Comparison of ENCODE assay signal across 13 mouse cellular contexts in genomic region chr11:22928586-22929169, GRCm38 (mm10). TPM values are rescaled to one million over a fixed set of nuclear protein-coding genes. Genes with fewer than 3 reads are reported as not detected.
DNase-seq lines count a peak whose midpoint lies in the region; ATAC-seq and TF ChIP-seq lines count a peak whose summit lies in the region.
"Had no signal": no experiment of that assay in that cellular context is flagged by ENCODE, and none has a peak within 500 bp of the region (broad histone marks: within the 10 kb centered on the region; RNA-seq: fewer than 3 reads in every experiment).

No protein-coding gene starts in this region.

- H3K27me3 ChIP-seq in heart, postnatal 0 days (ENCODE audit: control insufficient read depth, insufficient read depth, low read length): no peaks in the 10 kb centered on the region
- no peaks in the 10 kb centered on the region for H3K27me3 ChIP-seq in heart, embryonic 11.5 days (ENCODE audit: control insufficient read depth, insufficient read depth, low read length)

- H3K9ac ChIP-seq in heart, postnatal 0 days (replicated peaks; ENCODE audit: low read depth, low read length): no peak overlapping the region
- no peak overlapping the region for H3K9ac ChIP-seq in heart, embryonic 11.5 days (ENCODE audit: low read depth, low read length)

- TF ChIP-seq EP300 in heart, postnatal 0 days (IDR thresholded peaks at IDR 0.05; ENCODE audit: low read depth): no peak

- WGBS in heart, postnatal 0 days: 51% methylated on average over 8 of the region's 8 CpGs
- 66% methylated on average over 8 of the region's 8 CpGs for whole genome bisulfite sequencing in heart, embryonic 11.5 days (ENCODE audit: insufficient replicate concordance)

- no peaks in the 10 kb centered on the region for H3K9me3 ChIP-seq in heart, postnatal 0 days (replicated peaks; ENCODE audit: control insufficient read depth, low read length)
- no peaks in the 10 kb centered on the region for H3K9me3 ChIP-seq in heart, embryonic 11.5 days (replicated peaks; ENCODE audit: control insufficient read depth, low read length)

- no peaks in the 10 kb centered on the region for H3K36me3 ChIP-seq in heart, postnatal 0 days (replicated peaks; ENCODE audit: control insufficient read depth, insufficient read depth, low read length)
- H3K36me3 ChIP-seq in heart, embryonic 11.5 days (ENCODE audit: control insufficient read depth, insufficient read depth, low read length): no peaks in the 10 kb centered on the region

- no peak for DNase-seq in heart, postnatal 0 days (ENCODE audit: low spot score)
- peak; percentile 39 to 40 for DNase-seq in B cell, adult 2 months
- DNase-seq in gastrocnemius, adult 2 months: no peak
- DNase-seq in gastrocnemius, adult 8-10 months (ENCODE audit: low spot score in 2 of 2): no peak
- DNase-seq in MN1 (ENCODE audit: low spot score): no peak
- DNase-seq: cerebellum, postnatal 25 days; heart, postnatal 36 days; kidney, adult 8-10 months; midbrain, embryonic 14.5 days had no signal

- TF ChIP-seq CTCF in heart, postnatal 0 days (IDR thresholded peaks at IDR 0.05; ENCODE audit: low read depth): no peak
- TF ChIP-seq CTCF in gastrocnemius, adult 2 months (IDR thresholded peaks at IDR 0.05): no peak

- H3K4me3 ChIP-seq in heart, postnatal 0 days (ENCODE audit: low read depth, low read length): no peak overlapping the region
- no peak overlapping the region for H3K4me3 ChIP-seq in heart, embryonic 11.5 days (ENCODE audit: low read depth, low read length)
- no peak overlapping the region for H3K4me3 ChIP-seq in gastrocnemius, adult 2 months

- intact Hi-C loops in gastrocnemius, adult 2 months (cut with DNase I): no loop called here

- no peak for ATAC-seq in heart, postnatal 0 days (ENCODE audit: insufficient read depth, low read depth)
- ATAC-seq in heart, embryonic 11.5 days (replicated peaks; ENCODE audit: insufficient number of reproducible peaks, low FRiP score, low TSS enrichment): no peak
- ATAC-seq in activated CD4-positive, CD25-positive, alpha-beta regulatory T cell, adult 4 months: peak; percentile 59
- peak; percentile 96 for ATAC-seq in megakaryocyte, adult 5-6 weeks (ENCODE audit: poor library complexity, severe bottlenecking)

- H3K27ac ChIP-seq in heart, postnatal 0 days (ENCODE audit: low read depth): peak overlapping the region; percentile 4; the same call in 1 of the 2 replicates
- H3K27ac ChIP-seq in heart, embryonic 11.5 days (ENCODE audit: low read depth, low read length): no peak overlapping the region
- H3K27ac ChIP-seq in gastrocnemius, adult 2 months: no peak overlapping the region

- H3K4me1 ChIP-seq in heart, postnatal 0 days (ENCODE audit: control insufficient read depth, insufficient read depth): peaks cover 4% of the 10 kb centered on the region; the same call in 1 of the 2 replicates
- H3K4me1 ChIP-seq in heart, embryonic 11.5 days (ENCODE audit: control insufficient read depth, insufficient read depth, low read length): no peaks in the 10 kb centered on the region

- H3K4me2 ChIP-seq in heart, postnatal 0 days (ENCODE audit: low read depth, low read length): no peak overlapping the region
- no peak overlapping the region for H3K4me2 ChIP-seq in heart, embryonic 11.5 days
- H3K4me2 ChIP-seq: liver, embryonic 11.5 days had no signal

RNA-seq across cellular contexts. Expression of gene Zrsr1, which starts 43.1 kb away (rescaled TPM):
- total RNA-seq in heart, postnatal 0 days (2014; rRNA removed; ENCODE audit: low replicate concordance): 1.4 and 2.0 TPM in 2 replicates
- polyA plus RNA-seq in heart, postnatal 0 days (2015; fragmentation: Nextera tagmentation; extraction: Ambion mirVana): 2.0 and 2.2 TPM in 2 replicates
- 2.2 and 3.1 TPM in 2 replicates for polyA plus RNA-seq in heart, embryonic 11.5 days (2014; fragmentation: Nextera tagmentation; extraction: Ambion mirVana)
- 1 to 10 TPM; 5.6 to 7.2 TPM for polyA plus RNA-seq in activated CD4-positive, CD25-positive, alpha-beta regulatory T cell, adult 4 months (2017; shearing (Covaris generic))
- total RNA-seq in megakaryocyte, adult 5-6 weeks (2015): 7.2 and 7.4 TPM in 2 replicates
- total RNA-seq in megakaryocyte, adult 5-6 weeks (2017): 11.7 and 15.4 TPM in 2 replicates
- 10 to 100 TPM; 20.7 to 20.9 TPM for total RNA-seq in gastrocnemius, adult 2 months (2021)
- 10 to 100 TPM; 19.3 to 26.7 (median 21.7) TPM for total RNA-seq in gastrocnemius, adult 8-10 months (2022)

RNA-seq across cellular contexts. Expression of gene Gm28048, which starts 53.2 kb away (rescaled TPM):
- not detected in 2 replicates for total RNA-seq in heart, postnatal 0 days (2014; rRNA removed; ENCODE audit: low replicate concordance)
- polyA plus RNA-seq in heart, postnatal 0 days (2015; fragmentation: Nextera tagmentation; extraction: Ambion mirVana): 6.8 and 8.0 TPM in 2 replicates
- polyA plus RNA-seq in heart, embryonic 11.5 days (2014; fragmentation: Nextera tagmentation; extraction: Ambion mirVana): 8.2 and 11.5 TPM in 2 replicates
- polyA plus RNA-seq in activated CD4-positive, CD25-positive, alpha-beta regulatory T cell, adult 4 months (2017; shearing (Covaris generic)): 10 to 100 TPM; 32.8 to 42.2 TPM
- 58.7 and 62.6 TPM in 2 replicates for total RNA-seq in megakaryocyte, adult 5-6 weeks (2015)
- total RNA-seq in megakaryocyte, adult 5-6 weeks (2017): 31.5 and 36.8 TPM in 2 replicates
- 1 to 10 TPM; 1.8 to 2.1 TPM for total RNA-seq in gastrocnemius, adult 2 months (2021)
- total RNA-seq in gastrocnemius, adult 8-10 months (2022): 1 to 10 TPM in 3 of 4 experiments, under 1 TPM in 1; 0.92 to 2.0 (median 1.4) TPM

RNA-seq across cellular contexts. Expression of gene Commd1, which starts 53.5 kb away (rescaled TPM):
- total RNA-seq in heart, postnatal 0 days (2014; rRNA removed; ENCODE audit: low replicate concordance): 28.8 and 43.5 TPM in 2 replicates
- 376 TPM in 2 replicates for polyA plus RNA-seq in heart, postnatal 0 days (2015; fragmentation: Nextera tagmentation; extraction: Ambion mirVana)
- polyA plus RNA-seq in heart, embryonic 11.5 days (2014; fragmentation: Nextera tagmentation; extraction: Ambion mirVana): 327 and 355 TPM in 2 replicates
- 100 to 1,000 TPM in 1 of 2 experiments, 10 to 100 TPM in 1; 95.9 to 117 TPM for polyA plus RNA-seq in activated CD4-positive, CD25-positive, alpha-beta regulatory T cell, adult 4 months (2017; shearing (Covaris generic))
- 138 TPM in 2 replicates for total RNA-seq in megakaryocyte, adult 5-6 weeks (2015)
- total RNA-seq in megakaryocyte, adult 5-6 weeks (2017): 98.5 and 129 TPM in 2 replicates
- 100 to 1,000 TPM in 1 of 2 experiments, 10 to 100 TPM in 1; 89.3 to 105 TPM for total RNA-seq in gastrocnemius, adult 2 months (2021)
- 100 to 1,000 TPM in 2 of 4 experiments, 10 to 100 TPM in 2; 90.9 to 112 (median 101) TPM for total RNA-seq in gastrocnemius, adult 8-10 months (2022)

Comparison
In these comparisons a context has a peak if more than half of its experiments do, and no peak if none do; other contexts are left out.
1. ATAC-seq: peak in activated CD4-positive, CD25-positive, alpha-beta regulatory T cell, adult 4 months (single experiment) and megakaryocyte, adult 5-6 weeks (single experiment); none in heart, postnatal 0 days (single experiment) and heart, embryonic 11.5 days (single experiment).
2. DNase-seq: peak in B cell, adult 2 months (2 of 2); none in heart, postnatal 0 days (single experiment), gastrocnemius, adult 2 months (single experiment), gastrocnemius, adult 8-10 months (0 of 2) and MN1 (single experiment).
3. RNA of gene Gm28048, which starts 53.2 kb away (total RNA-seq): 31.5 to 62.6 TPM in megakaryocyte, adult 5-6 weeks; 1.8 to 2.1 TPM in gastrocnemius, adult 2 months, 0.92 to 2.0 TPM in gastrocnemius, adult 8-10 months and not detected in heart, postnatal 0 days; every median in the first group is over 10 times any median in the second.